Mouse (Mus musculus): Measurements from ENCODE around the gene Gas8.
"Not testable (repeated sequence)": the region's sequence is repeated elsewhere in the genome, so short reads cannot be mapped to it uniquely, and the experiment has no call there.

Gene Gas8

DNA sequence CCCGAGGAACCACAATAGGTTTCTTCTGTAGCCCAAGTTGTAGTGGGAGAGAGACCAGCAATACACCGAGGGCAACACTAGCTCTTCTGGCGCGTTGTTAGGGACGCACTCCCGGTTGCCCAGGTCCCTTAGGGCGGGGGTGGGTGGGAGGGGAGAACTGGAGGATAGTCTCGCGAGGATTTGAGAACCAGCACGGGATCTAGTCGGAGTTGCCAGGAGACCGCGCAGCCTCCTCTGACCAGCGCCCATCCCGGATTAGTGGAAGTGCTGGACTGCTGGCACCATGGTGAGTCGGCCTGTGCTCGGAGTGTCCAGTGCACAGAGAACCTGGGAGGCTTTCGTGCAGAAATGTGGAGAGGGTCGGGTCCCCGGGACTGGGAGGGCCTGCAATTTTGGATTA lies at the start of gene Gas8:
Gene Gas8, plus strand, starts transcription at position 168 of the 400 bp plus-strand sequence.
- peak; percentile 80 to 90 for DNase-seq (ENCODE audit: low spot score in 2 of 2)

DNA sequence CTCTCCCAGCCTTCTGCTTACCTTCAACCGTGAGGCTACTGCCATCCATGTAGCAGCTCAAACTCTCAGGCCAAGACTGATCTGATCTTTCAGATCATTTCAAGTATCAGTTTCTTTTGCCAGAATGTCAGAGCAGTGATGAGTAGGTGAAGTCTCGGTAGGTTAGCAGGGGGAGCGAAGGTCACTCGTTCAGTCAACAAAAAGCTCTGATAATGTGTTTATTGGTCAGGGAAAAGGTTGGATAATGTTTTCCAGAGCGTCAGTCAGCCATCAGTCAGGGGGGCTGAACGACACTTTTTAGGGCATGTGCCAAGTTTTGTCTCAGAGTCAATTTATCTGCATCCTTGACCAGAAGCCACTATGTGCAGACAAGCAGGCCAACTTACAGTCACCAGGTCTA lies 45.6 kb upstream of the Gas8 start:
- DNase-seq (ENCODE audit: low spot score in 2 of 2): not testable (repeated sequence)

DNA sequence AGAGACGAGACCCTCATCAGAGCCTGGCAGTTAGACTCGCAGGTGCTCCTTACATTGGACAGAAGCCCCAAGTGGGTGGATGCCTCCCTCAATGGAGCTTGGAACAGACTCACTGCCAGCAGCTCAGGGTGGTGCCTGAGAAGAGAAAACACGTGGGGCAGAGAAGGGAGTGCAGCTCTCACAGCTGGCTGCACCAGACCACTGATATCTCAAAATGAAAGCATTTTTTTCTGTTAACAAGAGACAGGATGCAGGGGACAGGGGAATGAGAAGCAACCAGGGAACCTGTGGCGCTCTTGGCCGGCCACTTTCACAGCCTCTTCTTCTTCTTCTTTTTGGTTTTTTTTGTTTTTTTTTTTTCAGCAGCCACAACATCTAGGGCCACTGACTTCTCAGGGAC lies 44.1 kb upstream of the Gas8 start:
- DNase-seq (ENCODE audit: low spot score in 2 of 2): not testable (repeated sequence)

DNA sequence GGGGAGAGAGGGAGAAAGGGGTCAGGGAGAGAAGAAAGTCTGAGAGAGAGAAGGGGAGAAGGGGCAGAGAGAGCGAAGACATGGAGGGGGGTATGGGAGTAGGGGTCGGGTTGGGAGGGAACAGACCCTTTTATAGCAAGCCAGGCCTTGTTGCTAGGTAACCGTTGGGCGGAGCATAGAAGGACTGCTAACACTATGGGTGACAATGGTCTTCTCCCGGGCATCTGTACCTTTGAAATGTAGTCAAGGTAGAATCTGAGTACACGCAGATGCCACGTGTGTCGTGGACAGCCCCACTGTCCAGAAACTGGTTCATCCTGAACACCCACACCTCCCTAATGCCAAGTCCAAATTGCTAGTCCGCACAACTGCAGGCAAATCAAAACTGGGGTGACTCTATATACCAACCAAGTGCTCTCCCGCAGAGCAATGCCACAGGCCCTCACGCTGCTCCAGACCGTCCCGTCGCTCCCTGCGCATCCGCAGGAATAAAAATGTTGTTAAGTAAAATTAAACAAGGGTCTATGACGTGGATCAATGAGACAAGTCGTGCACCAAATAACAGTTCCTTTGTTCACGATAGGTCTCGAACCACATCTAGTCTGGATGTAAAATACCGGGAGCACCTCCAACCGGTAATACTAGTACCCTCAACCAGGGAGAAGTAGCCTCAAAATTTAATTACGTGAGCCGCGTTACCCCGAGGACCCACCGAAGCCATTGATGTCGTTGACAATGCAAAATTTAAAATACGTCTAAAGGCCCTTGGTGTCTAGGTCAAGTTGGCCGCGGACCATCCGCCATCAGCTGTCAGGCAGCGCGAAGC lies 41.5 kb upstream of the Gas8 start:
- DNase-seq (ENCODE audit: low spot score in 2 of 2): peak in 1 of 2 experiments; percentile 17

DNA sequence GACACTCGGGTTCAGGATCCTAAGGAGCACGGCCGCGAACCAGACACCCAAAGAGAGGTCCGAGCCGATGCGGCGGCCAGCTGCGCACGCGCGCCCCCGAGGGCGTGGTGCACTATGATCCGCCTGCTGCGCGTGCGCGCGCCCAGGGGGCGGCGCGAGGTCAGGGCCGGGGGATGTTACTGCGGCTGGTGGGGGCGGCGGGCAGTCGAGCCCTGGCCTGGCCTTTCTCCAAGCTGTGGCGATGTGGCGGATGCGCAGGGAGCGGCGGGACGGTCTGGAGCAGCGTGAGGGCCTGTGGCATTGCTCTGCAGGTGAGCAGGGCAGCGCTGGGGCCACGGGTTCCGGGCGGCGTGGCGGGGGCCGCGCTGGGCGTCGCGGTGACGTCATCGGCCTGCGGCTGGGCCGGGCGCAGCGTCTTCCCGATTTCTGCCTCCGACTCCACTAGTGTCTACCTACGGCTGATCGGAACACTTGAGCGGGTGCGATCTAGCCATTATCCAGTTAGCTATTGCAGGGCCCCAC lies 40.8 kb upstream of the Gas8 start, which contains the start of gene Afg3l1:
Gene Afg3l1, plus strand, starts transcription at position 167 of the 522 bp plus-strand sequence.
- DNase-seq (ENCODE audit: low spot score in 2 of 2): peak; percentile 93 to 95

DNA sequence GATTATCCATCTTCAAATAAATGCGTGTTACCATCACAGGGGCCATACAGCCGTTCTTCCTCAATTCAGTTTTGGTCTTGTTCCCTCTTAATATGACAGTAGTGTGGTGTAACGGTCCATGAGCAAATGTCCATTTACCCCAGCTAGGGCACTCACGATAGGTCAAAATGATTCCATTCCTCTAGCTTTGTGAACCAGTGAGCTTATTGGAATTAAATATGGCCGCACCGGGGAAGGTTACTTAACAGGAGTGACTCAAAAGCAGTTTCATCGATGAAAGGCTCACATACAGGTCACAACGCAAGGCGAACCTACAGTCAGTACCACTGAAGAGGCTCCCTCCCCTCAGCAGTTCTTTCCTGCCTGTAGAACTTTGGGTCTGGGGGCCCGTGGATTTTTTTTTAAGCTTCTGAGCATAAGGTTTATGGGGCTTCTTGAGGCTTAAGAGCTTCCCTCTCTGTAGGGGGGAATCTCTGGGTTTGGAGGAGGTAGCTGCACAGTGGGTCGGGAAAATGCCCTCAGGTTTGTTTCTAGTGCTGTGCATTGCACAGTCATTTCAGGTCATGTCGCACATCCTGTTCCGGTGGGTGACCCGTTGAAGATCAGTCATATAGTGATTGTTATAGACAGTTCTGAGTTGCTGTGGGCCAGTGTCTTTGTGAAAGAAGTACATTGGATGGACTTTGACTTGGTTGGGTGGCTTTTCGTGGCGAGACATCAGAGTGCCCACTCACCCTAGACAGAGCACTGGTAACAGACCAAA lies 40.0 kb upstream of the Gas8 start:
- DNase-seq (ENCODE audit: low spot score in 2 of 2): no peak

DNA sequence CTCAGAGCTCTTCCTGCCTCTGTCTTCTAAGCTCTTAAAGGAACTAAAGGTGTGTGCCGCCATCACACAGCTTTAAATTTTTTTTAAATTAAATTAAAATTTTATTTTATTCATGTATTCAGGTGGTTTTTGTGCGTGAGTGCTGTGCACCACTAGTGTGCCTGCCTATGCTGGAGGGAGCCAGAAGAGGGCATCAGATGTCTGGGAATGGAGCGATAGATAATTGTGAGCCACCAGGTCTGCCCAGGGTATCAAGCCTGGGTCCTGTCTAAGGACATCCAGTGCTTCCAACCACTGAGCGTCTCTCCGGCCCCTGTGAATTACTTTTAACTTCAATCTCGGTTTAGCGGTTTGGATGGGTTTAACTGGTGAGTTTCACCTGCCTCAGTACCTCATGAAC lies 36.0 kb upstream of the Gas8 start:
- no peak for DNase-seq (ENCODE audit: low spot score in 2 of 2)

DNA sequence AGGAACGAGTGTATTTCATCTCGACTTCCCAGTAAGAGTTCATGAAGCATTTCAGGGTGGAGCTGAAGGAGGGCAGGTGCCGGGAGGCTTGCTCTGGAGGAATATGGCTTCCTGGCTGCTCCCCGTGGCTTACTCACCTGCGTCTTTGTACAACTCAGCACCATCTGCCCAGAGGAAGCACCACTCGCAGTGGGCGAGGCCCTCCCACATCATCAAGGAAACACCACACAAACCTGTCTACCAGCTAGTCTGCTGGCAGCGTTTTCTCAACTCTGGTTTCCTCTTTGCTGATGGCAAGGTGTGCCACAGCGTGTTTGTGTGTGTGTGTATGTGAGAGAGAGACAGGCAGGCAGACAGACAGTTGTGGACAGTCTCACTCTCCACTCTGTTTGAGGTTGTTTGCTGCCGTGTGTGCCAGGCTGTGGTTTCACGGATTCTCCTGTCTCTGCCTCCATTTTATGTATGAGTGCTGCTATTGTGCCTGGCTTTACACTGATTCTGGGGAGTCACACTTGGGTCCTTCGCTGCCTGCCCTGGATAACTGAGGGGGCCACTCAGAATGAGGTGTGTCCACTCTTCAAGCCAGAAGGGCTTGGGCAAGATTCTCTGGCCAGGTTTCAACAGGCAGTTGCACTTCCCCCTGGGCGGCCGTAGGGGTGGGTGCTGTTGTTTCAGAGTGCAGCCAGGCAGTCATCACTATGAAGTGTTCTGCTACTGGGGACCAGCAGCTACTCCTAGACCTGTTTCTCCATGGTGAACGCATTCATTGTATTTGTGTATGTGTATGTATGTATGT lies 27.2 kb upstream of the Gas8 start:
- no peak for DNase-seq (ENCODE audit: low spot score in 2 of 2)

DNA sequence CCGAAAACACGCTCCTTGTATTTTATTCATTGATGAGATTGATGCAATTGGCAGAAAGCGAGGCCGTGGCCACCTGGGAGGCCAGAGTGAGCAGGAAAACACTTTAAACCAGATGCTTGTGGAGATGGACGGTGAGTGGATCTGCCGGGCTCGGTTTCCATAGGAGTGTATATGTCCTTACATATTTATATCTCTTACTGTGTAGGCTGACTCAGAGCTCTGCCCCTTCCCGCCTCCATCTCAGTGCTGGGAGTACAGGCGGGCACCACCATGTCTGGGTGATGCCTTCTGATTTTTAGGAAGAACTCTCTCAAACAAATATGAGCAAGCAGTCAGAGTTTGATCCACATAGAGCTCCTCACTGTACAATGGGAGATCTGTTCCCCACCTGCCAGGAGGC lies 25.7 kb upstream of the Gas8 start:
- no peak for DNase-seq (ENCODE audit: low spot score in 2 of 2)

DNA sequence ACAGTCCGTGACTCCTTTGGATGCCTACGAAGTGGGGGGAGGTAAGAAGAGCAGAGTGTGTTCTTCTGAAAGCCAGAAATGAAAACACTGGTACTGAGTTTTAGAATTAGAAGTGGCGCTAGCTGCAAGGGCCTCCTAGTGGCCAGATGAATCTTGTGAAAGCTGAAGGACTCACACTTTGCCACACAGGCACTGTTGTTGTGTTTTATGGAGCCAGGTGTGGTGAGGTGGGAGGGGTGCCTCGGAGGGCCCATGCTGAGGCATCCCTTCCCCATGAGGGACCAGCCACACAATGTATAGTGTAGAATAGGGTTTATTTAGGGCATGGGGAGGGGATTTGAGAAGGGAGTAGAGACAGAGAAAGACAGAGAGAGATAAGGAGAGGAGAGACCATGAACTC lies 20.9 kb upstream of the Gas8 start:
- no peak for DNase-seq (ENCODE audit: low spot score in 2 of 2)

DNA sequence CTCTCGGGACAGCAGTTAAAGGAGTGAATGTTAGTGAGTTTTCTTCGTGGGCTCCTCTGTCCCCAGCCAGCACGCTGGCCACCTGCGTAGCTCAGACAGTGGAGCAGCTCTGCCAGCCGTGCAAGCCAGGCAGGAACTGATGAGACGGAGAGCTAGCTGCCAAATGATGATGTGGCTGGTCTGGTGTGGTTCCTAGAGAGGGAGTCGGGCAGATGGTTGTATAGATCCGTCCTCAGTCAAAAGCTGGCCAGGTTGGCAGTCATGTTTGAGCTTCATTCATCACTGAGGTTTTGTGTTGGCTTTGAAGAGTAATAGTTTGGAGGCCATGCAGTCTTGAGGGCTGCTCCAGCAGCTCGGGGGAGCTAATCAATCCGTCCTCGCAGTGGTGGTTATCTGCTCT lies 19.7 kb upstream of the Gas8 start:
- no peak for DNase-seq (ENCODE audit: low spot score in 2 of 2)

DNA sequence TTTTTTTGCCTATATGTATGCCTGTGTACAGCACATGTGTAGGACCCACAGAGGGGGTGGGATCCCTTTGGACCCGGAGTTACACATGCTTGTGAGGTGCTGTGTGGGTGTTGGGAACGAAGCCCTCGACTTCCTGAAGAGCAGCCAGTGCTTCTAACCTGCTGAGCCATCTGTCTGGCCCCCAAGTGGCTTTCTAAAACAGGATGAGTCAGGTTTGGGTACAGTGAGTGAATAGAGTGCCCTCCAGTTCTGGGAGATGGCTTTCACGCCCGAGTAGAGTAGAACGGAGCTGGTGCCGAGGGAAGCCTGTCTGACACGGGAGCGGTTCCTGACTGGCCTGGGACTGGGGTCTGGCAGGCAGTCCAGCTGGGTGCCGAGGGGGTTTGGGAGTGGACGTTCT lies 19.1 kb upstream of the Gas8 start:
- DNase-seq (ENCODE audit: low spot score in 2 of 2): no peak

DNA sequence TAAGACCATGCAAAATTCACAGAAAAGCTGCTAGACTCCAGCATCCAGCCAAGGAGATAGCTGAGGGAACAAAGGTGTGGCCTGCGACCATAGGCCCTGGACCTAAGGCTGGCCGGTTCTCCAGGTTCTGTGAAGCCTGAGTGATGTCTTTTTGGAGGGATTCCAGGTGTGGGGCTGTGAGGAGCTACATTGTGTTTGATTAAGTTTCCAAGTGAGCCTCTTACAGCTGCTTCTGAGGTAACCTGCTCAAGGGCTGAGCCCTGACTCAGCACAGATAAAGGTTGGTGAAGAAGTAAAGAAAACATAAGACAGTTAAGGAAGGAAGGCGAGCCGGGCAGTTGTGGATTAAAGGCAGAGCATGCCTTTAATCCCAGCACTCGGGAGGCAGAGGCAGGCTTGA lies 16.4 kb upstream of the Gas8 start:
- no peak for DNase-seq (ENCODE audit: low spot score in 2 of 2)

DNA sequence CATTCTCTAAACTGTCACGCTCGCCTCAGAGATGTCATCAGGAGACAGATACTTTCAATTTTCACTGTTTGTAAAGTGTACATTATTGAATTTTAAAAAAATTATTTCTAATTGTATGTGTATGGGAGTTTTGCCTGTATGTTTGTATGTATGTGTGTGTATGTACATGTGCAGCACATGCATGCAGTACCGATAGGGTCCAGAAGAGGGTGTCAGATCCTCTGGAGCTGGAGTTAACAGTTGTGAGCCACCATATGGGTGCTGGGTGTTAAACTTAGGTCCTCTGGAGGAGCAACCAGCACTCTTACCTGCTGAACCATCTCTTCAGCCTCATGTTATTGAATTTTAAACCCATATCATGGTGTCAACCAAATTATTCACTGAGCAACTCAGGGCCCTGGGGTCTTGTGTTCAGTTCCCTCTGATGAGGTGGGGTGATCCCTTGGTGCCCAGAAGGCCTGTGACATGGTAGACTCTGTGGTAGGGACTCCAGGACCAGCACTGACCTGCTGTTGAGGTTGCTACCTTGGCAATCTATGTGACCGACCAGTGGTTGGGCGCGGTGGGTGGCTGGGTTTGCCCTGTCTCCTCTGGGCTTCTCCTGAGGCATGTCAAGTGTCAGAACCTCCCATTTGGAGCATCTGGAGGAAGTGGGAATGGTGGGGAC lies 14.7 kb upstream of the Gas8 start:
- no peak for DNase-seq (ENCODE audit: low spot score in 2 of 2)

DNA sequence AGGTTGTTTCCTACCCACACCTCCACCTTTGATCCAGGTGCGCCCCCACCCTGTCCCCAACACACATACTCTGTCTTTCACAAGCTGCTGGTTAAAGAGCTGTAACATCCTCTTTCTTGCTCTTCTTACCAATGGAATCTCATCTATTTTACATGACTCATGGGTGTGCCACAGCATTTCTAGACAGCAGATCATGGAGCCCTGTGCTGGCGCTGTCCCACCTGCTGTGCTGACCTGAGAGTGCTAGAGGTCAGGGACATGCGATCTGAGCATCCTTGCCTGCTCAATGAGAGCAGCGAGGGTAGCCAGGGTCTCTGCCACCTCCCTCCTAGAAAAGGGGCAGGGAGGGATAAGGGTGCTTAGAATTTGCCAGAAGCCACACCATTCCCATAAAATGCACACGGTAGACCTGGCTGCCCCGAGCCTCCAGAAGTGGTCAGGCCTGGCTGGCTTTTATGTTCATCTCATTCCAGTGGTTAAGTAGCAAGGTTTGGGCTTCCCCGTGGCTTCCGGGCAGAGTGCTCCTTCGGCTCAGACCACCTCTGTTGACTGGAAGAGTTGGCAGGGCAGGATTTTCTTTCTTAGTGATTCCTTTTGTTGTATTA lies 13.9 kb upstream of the Gas8 start:
- no peak for DNase-seq (ENCODE audit: low spot score in 2 of 2)

DNA sequence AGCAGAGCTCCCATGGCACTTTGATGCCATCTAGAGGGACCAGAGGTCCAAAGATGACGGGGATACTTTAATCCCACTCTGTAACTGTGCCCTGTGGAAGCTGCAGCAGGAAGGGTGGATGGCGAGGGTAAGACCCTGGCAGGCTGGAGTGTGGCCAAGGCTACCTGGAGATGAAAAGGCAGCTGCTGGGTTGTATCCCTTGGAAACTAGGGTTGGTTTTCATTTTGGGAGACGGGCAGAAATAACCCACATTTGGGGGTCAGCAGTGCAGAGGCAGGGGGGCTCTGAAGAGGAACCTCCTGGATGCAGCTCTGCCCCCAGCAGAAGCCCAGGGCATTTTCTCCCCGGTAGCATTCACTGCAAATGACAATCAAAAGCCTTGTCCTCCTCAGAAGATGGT lies 13.4 kb upstream of the Gas8 start:
- DNase-seq (ENCODE audit: low spot score in 2 of 2): no peak

DNA sequence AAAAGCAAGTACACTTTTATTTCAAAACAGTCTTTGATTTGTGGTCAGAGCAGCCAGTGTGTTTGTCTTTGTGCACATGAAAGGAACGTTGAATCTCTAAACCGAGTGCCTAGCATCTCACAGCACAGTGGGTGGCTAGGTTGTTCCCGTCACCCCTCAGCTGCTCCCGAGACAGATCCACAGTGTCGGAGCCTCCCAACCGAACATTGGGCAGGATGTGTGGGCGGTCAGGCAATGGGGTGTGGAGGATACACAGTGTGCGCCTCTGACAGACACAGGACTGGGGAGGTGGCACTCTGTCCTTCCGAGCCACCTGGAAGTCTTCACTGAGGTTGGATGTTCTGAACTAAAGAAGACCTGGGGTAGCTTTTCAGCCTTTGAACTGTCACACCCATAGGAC lies 12.9 kb upstream of the Gas8 start:
- no peak for DNase-seq (ENCODE audit: low spot score in 2 of 2)

DNA sequence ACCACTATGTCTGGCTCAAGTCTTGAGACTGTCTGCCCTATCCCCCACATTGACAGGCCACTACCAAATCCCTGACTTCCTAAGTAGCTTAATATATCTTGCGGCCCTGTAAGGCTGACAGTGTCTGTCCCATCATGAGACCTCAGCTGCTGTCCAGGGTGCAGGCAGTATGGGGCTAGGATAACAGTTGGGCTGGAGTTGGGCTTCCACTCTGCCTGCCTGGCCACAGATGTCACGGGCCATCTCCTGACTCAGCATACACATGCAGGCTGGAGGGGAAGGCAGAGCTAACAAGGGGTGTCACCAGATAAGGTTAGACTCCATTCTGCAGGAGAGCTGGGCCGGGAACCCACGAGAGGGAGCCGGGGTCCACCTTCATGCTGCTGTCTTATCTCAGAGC lies 11.5 kb upstream of the Gas8 start:
- DNase-seq (ENCODE audit: low spot score in 2 of 2): no peak

DNA sequence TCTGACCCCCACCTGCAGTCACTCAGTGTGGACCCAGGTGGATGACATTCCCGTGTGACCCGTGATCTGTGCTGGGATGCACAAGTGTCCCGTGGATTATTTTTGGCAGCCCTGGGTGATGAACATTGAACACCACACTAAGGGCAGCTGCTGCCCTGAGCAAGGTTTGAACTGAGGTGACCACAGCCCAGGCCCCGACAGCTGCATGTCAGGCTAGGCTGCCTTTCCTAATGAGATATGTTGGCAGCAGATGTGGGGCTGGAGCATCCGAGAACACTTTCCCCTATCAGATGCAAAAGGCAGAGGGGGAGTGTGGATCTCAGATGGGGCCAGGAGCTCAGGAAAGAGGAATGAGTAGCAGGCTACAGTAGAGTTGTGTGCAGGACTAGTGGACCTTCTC lies 7.8 kb upstream of the Gas8 start:
- no peak for DNase-seq (ENCODE audit: low spot score in 2 of 2)

DNA sequence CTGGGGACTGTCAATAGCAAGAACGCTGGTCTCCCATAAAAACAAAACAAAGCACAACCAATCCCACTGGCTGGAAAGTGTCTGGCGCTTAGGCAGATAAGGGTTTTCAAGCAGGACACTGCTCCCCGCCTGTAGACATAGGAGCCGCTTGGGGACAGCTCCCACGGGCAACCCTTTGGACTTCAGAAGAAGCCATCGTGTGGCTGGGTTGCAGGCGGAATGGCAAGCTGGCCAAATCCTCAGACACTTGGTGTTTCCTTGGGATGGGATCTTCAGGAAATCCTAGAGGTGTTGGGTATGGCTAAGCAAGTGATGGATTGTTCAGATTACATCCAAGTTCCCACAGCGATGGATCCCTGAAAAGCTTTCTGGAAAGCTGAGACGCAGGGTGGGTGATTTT lies 4.5 kb upstream of the Gas8 start:
- no peak for DNase-seq (ENCODE audit: low spot score in 2 of 2)
